Mouse (Mus musculus) limb, embryonic 15.5 days (tissue): Measurements from ENCODE around the gene Pml. TPM values are rescaled to one million over a fixed set of nuclear protein-coding genes. Genes with fewer than 3 reads are reported as not detected.
"Not testable (repeated sequence)": the region's sequence is repeated elsewhere in the genome, so short reads cannot be mapped to it uniquely, and the experiment has no call there.

Experiments used
- ATAC-seq: fragments of 200-750 bp; cut with Nextera tagmentation; 2 replicates; pipeline ENCODE4 v1.8.0; 2017; ENCODE audit warnings: low read depth, moderate TSS enrichment; ENCODE audit not compliant: insufficient number of reproducible peaks, low FRiP score, low TSS enrichment
- H3K27ac ChIP-seq: fragments of 300-500 bp; sonication (generic); 2 replicates; pipeline ENCODE4 v1.5.1; 2015; ENCODE audit warnings: moderate library complexity, mild to moderate bottlenecking, inconsistent platforms
- H3K27me3 ChIP-seq: fragments of 300-500 bp; sonication (generic); 2 replicates; pipeline ENCODE4 v1.6.1; 2015; ENCODE audit warnings: inconsistent platforms
- H3K36me3 ChIP-seq: fragments of 300-500 bp; sonication (generic); 2 replicates; pipeline ENCODE4 v1.6.1; 2015; ENCODE audit warnings: inconsistent platforms
- H3K4me1 ChIP-seq: fragments of 300-500 bp; sonication (generic); 2 replicates; pipeline ENCODE4 v1.6.1; 2015; ENCODE audit warnings: inconsistent platforms
- H3K4me2 ChIP-seq: fragments of 300-500 bp; sonication (generic); 2 replicates; pipeline ENCODE4 v1.6.1; 2015; ENCODE audit warnings: mild to moderate bottlenecking, inconsistent platforms
- H3K4me3 ChIP-seq: fragments of 300-500 bp; sonication (generic); 2 replicates; pipeline ENCODE4 v1.5.1; 2015; ENCODE audit warnings: mild to moderate bottlenecking, inconsistent platforms
- H3K9ac ChIP-seq: fragments of 300-500 bp; sonication (generic); 2 replicates; pipeline ENCODE4 v1.6.1; 2015; ENCODE audit warnings: inconsistent platforms
- H3K9me3 ChIP-seq: fragments of 300-500 bp; sonication (generic); 2 replicates; pipeline ENCODE4 v1.6.1; 2016; ENCODE audit warnings: inconsistent platforms
- WGBS: fragments of 180-500 bp; shearing (Covaris S2); methylation state at CpG from one replicate; pipeline ENCODE4 v1.1.7; 2015; 5-methylcytosine and 5-hydroxymethylcytosine counted together
- polyA plus RNA-seq: library from polyadenylated mRNA; unstranded; fragments of >200 nt; fragmentation: Nextera tagmentation; extraction: Ambion mirVana; gene quantifications from 2 replicates; pipeline ENCODE4 v1.2.1, GENCODE M21; 2015

The Pml gene
- polyA plus RNA-seq, 1 experiment from 2014 or later = 15.7 TPM

GRCm38 (mm10) chr9:58270081-58270480, 20.5 kb upstream of the Pml start:
- H3K27ac ChIP-seq = no peak overlapping the region
- H3K9me3 ChIP-seq = no peaks in the 10 kb centered on the region
- no peaks in the 10 kb centered on the region for H3K27me3 ChIP-seq
- no peak overlapping the region for H3K9ac ChIP-seq
- H3K4me1 ChIP-seq = peaks cover 17% of the 10 kb centered on the region
- no peak overlapping the region for H3K4me3 ChIP-seq
- H3K36me3 ChIP-seq = no peaks in the 10 kb centered on the region
- WGBS = 44% methylated on average over 3 of the region's 3 CpGs
- no peak overlapping the region for H3K4me2 ChIP-seq
- ATAC-seq = no peak

GRCm38 (mm10) chr9:58268384-58269313, 19.1 kb upstream of the Pml start:
- Histone ChIP-seq H3K27ac (no peak overlapping the region), H3K9ac (no peak overlapping the region), H3K9me3 (no peaks in the 10 kb centered on the region), H3K4me2 (no peak overlapping the region), H3K4me1 (0 out of 2 replicates have a peak, but pooled peaks cover 8% of the 10 kb centered on the region), H3K4me3 (no peak overlapping the region), H3K36me3 (no peaks in the 10 kb centered on the region), H3K27me3 (no peaks in the 10 kb centered on the region)
- no peak for ATAC-seq
- 56% methylated on average over 12 of the region's 12 CpGs for WGBS

- Histone ChIP-seq H3K27me3 (no peaks in the 10 kb centered on the region), H3K4me3 (no peak overlapping the region), H3K9me3 (no peaks in the 10 kb centered on the region), H3K36me3 (peaks cover 8% of the 10 kb centered on the region), H3K27ac (no peak overlapping the region), H3K4me2 (no peak overlapping the region), H3K4me1 (0 out of 2 replicates have a peak, but pooled peaks cover 8% of the 10 kb centered on the region), H3K9ac (no peak overlapping the region)
- WGBS = 68% methylated on average over 3 of the region's 3 CpGs
- ATAC-seq = no peak
Measured at GRCm38 (mm10) chr9:58267046-58267445, 17.5 kb upstream of the Pml start.

GRCm38 (mm10) chr9:58266571-58267011, 17.0 kb upstream of the Pml start:
- Histone ChIP-seq H3K27ac (peak overlapping the region; percentile 1; the same call in 1 of the 2 replicates), H3K4me3 (no peak overlapping the region), H3K4me1 (0 out of 2 replicates have a peak, but pooled peaks cover 8% of the 10 kb centered on the region), H3K9ac (no peak overlapping the region), H3K36me3 (peaks cover 13% of the 10 kb centered on the region), H3K4me2 (no peak overlapping the region), H3K9me3 (no peaks in the 10 kb centered on the region), H3K27me3 (no peaks in the 10 kb centered on the region)
- 29% methylated on average over 4 of the region's 4 CpGs for WGBS
- no peak for ATAC-seq

- 70% methylated on average over 3 of the region's 3 CpGs for WGBS
- no peak overlapping the region for H3K4me2 ChIP-seq
Measured at GRCm38 (mm10) chr9:58265368-58265767, 15.8 kb upstream of the Pml start.

GRCm38 (mm10) chr9:58262507-58262906, 12.9 kb upstream of the Pml start:
- Histone ChIP-seq H3K4me2 (no peak overlapping the region), H3K9ac (no peak overlapping the region), H3K27ac (no peak overlapping the region), H3K4me3 (no peak overlapping the region), H3K9me3 (no peaks in the 10 kb centered on the region), H3K36me3 (peaks cover 42% of the 10 kb centered on the region), H3K27me3 (no peaks in the 10 kb centered on the region), H3K4me1 (0 out of 2 replicates have a peak, but pooled peaks cover 8% of the 10 kb centered on the region)
- WGBS = 94% methylated on average over 5 of the region's 5 CpGs
- no peak for ATAC-seq

More at GRCm38 (mm10) chr9:58265368-58265767, 15.8 kb upstream of the Pml start:
- no peak overlapping the region for H3K9ac ChIP-seq
- H3K36me3 ChIP-seq = peaks cover 21% of the 10 kb centered on the region
- no peak for ATAC-seq
- no peaks in the 10 kb centered on the region for H3K27me3 ChIP-seq
- H3K4me1 ChIP-seq = 0 out of 2 replicates have a peak, but pooled peaks cover 8% of the 10 kb centered on the region
- H3K4me3 ChIP-seq = no peak overlapping the region
- no peak overlapping the region for H3K27ac ChIP-seq
- no peaks in the 10 kb centered on the region for H3K9me3 ChIP-seq

GRCm38 (mm10) chr9:58255704-58256685, 6.4 kb upstream of the Pml start:
- H3K27me3 ChIP-seq = no peaks in the 10 kb centered on the region
- 83% methylated on average over 10 of the region's 10 CpGs for WGBS
- ATAC-seq = no peak

GRCm38 (mm10) chr9:58255105-58255504, 5.5 kb upstream of the Pml start:
- H3K36me3 ChIP-seq = peaks cover 41% of the 10 kb centered on the region
- no peaks in the 10 kb centered on the region for H3K27me3 ChIP-seq
- no peak overlapping the region for H3K4me3 ChIP-seq
- 41% methylated on average over 2 of the region's 2 CpGs for WGBS
- no peak overlapping the region for H3K27ac ChIP-seq
- H3K4me1 ChIP-seq = peaks cover 13% of the 10 kb centered on the region; the same call in 1 of the 2 replicates
- H3K9ac ChIP-seq = no peak overlapping the region
- H3K9me3 ChIP-seq = no peaks in the 10 kb centered on the region
- ATAC-seq = no peak
- no peak overlapping the region for H3K4me2 ChIP-seq

More at GRCm38 (mm10) chr9:58255704-58256685, 6.4 kb upstream of the Pml start:
- Histone ChIP-seq H3K36me3 (peaks cover 46% of the 10 kb centered on the region), H3K9ac (no peak overlapping the region), H3K4me3 (no peak overlapping the region), H3K4me2 (no peak overlapping the region), H3K27ac (no peak overlapping the region), H3K4me1 (peaks cover 8% of the 10 kb centered on the region; the same call in 1 of the 2 replicates), H3K9me3 (no peaks in the 10 kb centered on the region)

GRCm38 (mm10) chr9:58253805-58254122, 4.2 kb upstream of the Pml start:
- Histone ChIP-seq H3K4me3 (peak overlapping the region; percentile 83), H3K9ac (peak overlapping the region; percentile 65; the same call in 1 of the 2 replicates), H3K36me3 (peaks cover 34% of the 10 kb centered on the region), H3K4me2 (peak overlapping the region; percentile 68), H3K4me1 (peaks cover 19% of the 10 kb centered on the region), H3K27ac (peak overlapping the region; percentile 76; the same call in 1 of the 2 replicates)
- not testable (repeated sequence) for ATAC-seq, H3K27me3 ChIP-seq, H3K9me3 ChIP-seq
- 66% methylated on average over 5 of the region's 5 CpGs for WGBS

GRCm38 (mm10) chr9:58253033-58253804, 3.6 kb upstream of the Pml start, which contains the start of gene Stoml1:
Stoml1 (plus strand) TSS chr9:58253164.
- peaks cover 28% of the 10 kb centered on the region for H3K36me3 ChIP-seq
- no peaks in the 10 kb centered on the region for H3K9me3 ChIP-seq
- peaks cover 24% of the 10 kb centered on the region for H3K4me1 ChIP-seq
- H3K9ac ChIP-seq = peak within 1 kb of the TSS; percentile 65
- H3K27ac ChIP-seq = peak within 1 kb of the TSS; percentile 76
- under 1% methylated on average over 31 of the region's 31 CpGs for WGBS
- no peaks in the 10 kb centered on the region for H3K27me3 ChIP-seq
- H3K4me3 ChIP-seq = peak within 1 kb of the TSS; percentile 83
- peak; percentile 92 for ATAC-seq
- peak within 1 kb of the TSS; percentile 68 for H3K4me2 ChIP-seq

- not testable (repeated sequence) for ATAC-seq, H3K9ac ChIP-seq
Measured at GRCm38 (mm10) chr9:58250730-58251129, 1.1 kb upstream of the Pml start.

More at GRCm38 (mm10) chr9:58250730-58251129, 1.1 kb upstream of the Pml start:
- not testable (repeated sequence) for H3K36me3 ChIP-seq, H3K9me3 ChIP-seq, H3K27me3 ChIP-seq, H3K4me2 ChIP-seq, H3K4me3 ChIP-seq
- Histone ChIP-seq H3K27ac (peak overlapping the region; percentile 95; the same call in 1 of the 2 replicates), H3K4me1 (peaks cover 37% of the 10 kb centered on the region)
- 93% methylated on average over 1 of the region's 1 CpGs for WGBS
